Mouse (Mus musculus): ENCODE data around the gene Ppp1r12b. TPM values are rescaled to one million over a fixed set of nuclear protein-coding genes. Genes with fewer than 3 reads are reported as not detected.
A peak's percentile ranks its signal among the peaks of the same experiment; 100 is the strongest.

Gene Ppp1r12b
- 7.8 and 17.8 TPM in 2 replicates for polyA plus RNA-seq (2011; ENCODE audit: insufficient read depth, insufficient read length, low replicate concordance, missing spikeins)

- H3K27ac ChIP-seq (ENCODE audit: control insufficient read depth, insufficient read depth, low read depth, low read length, poor library complexity), result peak within 1 kb of the TSS; percentile 61
- under 1% methylated on average over 39 of the region's 39 CpGs for WGBS
- TF ChIP-seq CTCF (IDR thresholded peaks at IDR 0.05; ENCODE audit: control insufficient read depth, insufficient read depth, low read length), result peak; percentile 22; the same call in 1 of the 2 replicates
- TF ChIP-seq POLR2A (IDR thresholded peaks at IDR 0.05; ENCODE audit: borderline replicate concordance, control insufficient read depth, low read depth, low read length), result peak; percentile 92
- no peaks in the 10 kb centered on the region for H3K4me1 ChIP-seq (ENCODE audit: control insufficient read depth, insufficient read depth, low read length)
- H3K4me3 ChIP-seq (replicated peaks; ENCODE audit: control insufficient read depth, low read depth, low read length), result peak within 1 kb of the TSS; percentile 94
Observed at GRCm38 (mm10) chr1:134955637-134956176, at the start of gene Ppp1r12b. Gene Ppp1r12b (minus strand): TSS chr1:134955942.

DNA sequence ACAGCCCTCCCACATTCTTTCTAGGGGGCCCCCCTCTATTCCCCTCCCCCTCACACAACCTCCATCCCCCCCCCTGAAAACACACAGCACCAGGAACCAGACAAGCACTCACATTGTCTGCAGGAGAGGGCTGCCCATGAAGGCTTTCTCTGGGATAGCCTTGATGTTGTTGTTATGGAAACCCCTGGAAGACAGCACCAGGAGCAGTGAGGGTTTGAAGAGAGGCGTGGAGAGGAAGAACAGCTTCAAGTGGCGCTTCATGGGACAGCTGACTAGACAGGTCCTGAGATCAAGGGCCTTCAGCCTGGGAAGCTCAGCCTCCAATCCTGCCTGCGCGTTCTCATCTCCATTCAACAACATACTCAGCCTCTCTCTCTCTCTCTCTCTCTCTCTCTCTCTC, 47.6 kb upstream of the Ppp1r12b start:
- no peaks in the 10 kb centered on the region for H3K4me1 ChIP-seq (ENCODE audit: control insufficient read depth, insufficient read depth, low read length)
- WGBS, result 74% methylated on average over 4 of the region's 4 CpGs
- H3K27ac ChIP-seq (ENCODE audit: control insufficient read depth, insufficient read depth, low read depth, low read length, poor library complexity), result no peak overlapping the region
- H3K4me3 ChIP-seq (replicated peaks; ENCODE audit: control insufficient read depth, low read depth, low read length), result no peak overlapping the region
- no peak for TF ChIP-seq CTCF (IDR thresholded peaks at IDR 0.05; ENCODE audit: control insufficient read depth, insufficient read depth, low read length)
- no peak for TF ChIP-seq POLR2A (IDR thresholded peaks at IDR 0.05; ENCODE audit: borderline replicate concordance, control insufficient read depth, low read depth, low read length)

GRCm38 (mm10) chr1:135000527-135000926, 44.8 kb upstream of the Ppp1r12b start:
- TF ChIP-seq CTCF (IDR thresholded peaks at IDR 0.05; ENCODE audit: control insufficient read depth, insufficient read depth, low read length), result no peak
- TF ChIP-seq POLR2A (IDR thresholded peaks at IDR 0.05; ENCODE audit: borderline replicate concordance, control insufficient read depth, low read depth, low read length), result no peak
- 45% methylated on average over 9 of the region's 9 CpGs for WGBS
- Histone ChIP-seq H3K4me1 (ENCODE audit: control insufficient read depth, insufficient read depth, low read length) (no peaks in the 10 kb centered on the region), H3K4me3 (replicated peaks; ENCODE audit: control insufficient read depth, low read depth, low read length) (no peak overlapping the region), H3K27ac (ENCODE audit: control insufficient read depth, insufficient read depth, low read depth, low read length, poor library complexity) (no peak overlapping the region)

GRCm38 (mm10) chr1:134998231-134998630, 42.5 kb upstream of the Ppp1r12b start:
- Histone ChIP-seq H3K4me3 (replicated peaks; ENCODE audit: control insufficient read depth, low read depth, low read length) (no peak overlapping the region), H3K4me1 (ENCODE audit: control insufficient read depth, insufficient read depth, low read length) (no peaks in the 10 kb centered on the region), H3K27ac (ENCODE audit: control insufficient read depth, insufficient read depth, low read depth, low read length, poor library complexity) (no peak overlapping the region)
- TF ChIP-seq POLR2A (IDR thresholded peaks at IDR 0.05; ENCODE audit: borderline replicate concordance, control insufficient read depth, low read depth, low read length) (no peak), CTCF (IDR thresholded peaks at IDR 0.05; ENCODE audit: control insufficient read depth, insufficient read depth, low read length) (no peak)
- WGBS, result 77% methylated on average over 8 of the region's 8 CpGs

DNA sequence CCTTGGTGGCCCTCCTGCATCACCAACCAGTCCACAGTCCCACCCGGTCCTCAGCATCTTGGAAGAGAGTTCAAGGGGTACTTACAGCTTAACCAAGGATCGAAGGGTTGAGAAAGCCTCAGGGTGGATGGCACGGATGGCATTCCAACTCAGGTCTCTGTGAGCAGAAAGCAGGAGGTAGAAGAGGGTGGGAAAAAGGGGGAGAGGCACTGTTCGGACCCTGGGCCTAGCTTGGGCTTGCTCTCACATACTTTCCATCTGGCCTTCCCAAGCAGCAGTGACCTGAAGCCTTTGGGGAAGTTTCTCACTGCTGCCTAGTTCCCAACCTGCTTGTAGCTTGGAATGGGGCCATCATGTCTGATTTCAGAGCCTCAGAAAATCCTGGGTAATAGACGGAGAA, 41.8 kb upstream of the Ppp1r12b start:
- TF ChIP-seq CTCF (IDR thresholded peaks at IDR 0.05; ENCODE audit: control insufficient read depth, insufficient read depth, low read length) (no peak), POLR2A (IDR thresholded peaks at IDR 0.05; ENCODE audit: borderline replicate concordance, control insufficient read depth, low read depth, low read length) (no peak)
- WGBS, result 70% methylated on average over 5 of the region's 5 CpGs
- Histone ChIP-seq H3K4me1 (ENCODE audit: control insufficient read depth, insufficient read depth, low read length) (no peaks in the 10 kb centered on the region), H3K27ac (ENCODE audit: control insufficient read depth, insufficient read depth, low read depth, low read length, poor library complexity) (no peak overlapping the region), H3K4me3 (replicated peaks; ENCODE audit: control insufficient read depth, low read depth, low read length) (no peak overlapping the region)

DNA sequence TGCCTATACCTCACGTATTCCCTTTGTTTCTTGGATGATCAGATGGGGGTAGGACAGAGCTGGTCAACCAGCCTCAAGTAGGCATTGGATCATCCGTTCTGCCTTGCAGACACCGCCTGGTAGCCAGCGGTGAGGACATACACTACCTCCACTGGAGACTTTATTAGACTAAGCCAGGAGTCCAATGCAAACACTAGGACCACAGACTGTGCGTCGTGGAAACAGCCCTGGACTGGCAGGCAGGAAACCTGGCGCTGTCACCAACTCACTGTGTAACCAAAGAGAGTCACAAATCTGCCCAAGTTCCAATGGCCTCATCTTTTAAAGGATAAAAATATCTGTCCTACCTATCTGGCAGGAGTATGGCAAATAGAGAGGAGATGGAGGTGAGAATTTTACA, 40.7 kb upstream of the Ppp1r12b start:
- 79% methylated on average over 7 of the region's 7 CpGs for WGBS

GRCm38 (mm10) chr1:134995954-134996353, 40.2 kb upstream of the Ppp1r12b start:
- no peak overlapping the region for H3K4me3 ChIP-seq (replicated peaks; ENCODE audit: control insufficient read depth, low read depth, low read length)
- 50% methylated on average over 1 of the region's 1 CpGs for whole genome bisulfite sequencing
- H3K27ac ChIP-seq (ENCODE audit: control insufficient read depth, insufficient read depth, low read depth, low read length, poor library complexity), result no peak overlapping the region
- no peaks in the 10 kb centered on the region for H3K4me1 ChIP-seq (ENCODE audit: control insufficient read depth, insufficient read depth, low read length)
- TF ChIP-seq POLR2A (IDR thresholded peaks at IDR 0.05; ENCODE audit: borderline replicate concordance, control insufficient read depth, low read depth, low read length) (no peak), CTCF (IDR thresholded peaks at IDR 0.05; ENCODE audit: control insufficient read depth, insufficient read depth, low read length) (no peak)

More for the DNA sequence above, 40.7 kb upstream of the Ppp1r12b start:
- Histone ChIP-seq H3K4me1 (ENCODE audit: control insufficient read depth, insufficient read depth, low read length) (no peaks in the 10 kb centered on the region), H3K4me3 (replicated peaks; ENCODE audit: control insufficient read depth, low read depth, low read length) (no peak overlapping the region), H3K27ac (ENCODE audit: control insufficient read depth, insufficient read depth, low read depth, low read length, poor library complexity) (no peak overlapping the region)
- TF ChIP-seq POLR2A (IDR thresholded peaks at IDR 0.05; ENCODE audit: borderline replicate concordance, control insufficient read depth, low read depth, low read length) (no peak), CTCF (IDR thresholded peaks at IDR 0.05; ENCODE audit: control insufficient read depth, insufficient read depth, low read length) (no peak)

DNA sequence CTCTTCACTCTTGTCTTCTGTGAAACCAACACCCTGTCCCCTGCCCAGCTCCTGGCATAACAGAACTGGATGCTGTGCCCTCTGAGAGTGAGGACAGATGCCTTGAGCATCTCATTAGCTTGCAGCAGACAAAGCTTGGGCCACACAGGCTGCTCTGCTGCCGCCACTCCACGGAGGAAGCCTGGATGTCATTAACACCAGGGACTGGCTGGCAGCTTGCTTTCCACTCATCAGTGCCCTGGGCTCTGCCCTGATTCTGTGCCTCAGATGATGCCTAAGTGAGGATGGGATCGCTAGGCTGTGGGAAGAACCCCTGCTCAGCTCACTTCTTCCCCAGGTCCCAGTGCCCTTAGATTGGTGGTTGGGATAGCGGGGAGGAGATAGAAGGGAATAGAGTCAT, 39.7 kb upstream of the Ppp1r12b start:
- 84% methylated on average over 4 of the region's 4 CpGs for WGBS
- no peak overlapping the region for H3K27ac ChIP-seq (ENCODE audit: control insufficient read depth, insufficient read depth, low read depth, low read length, poor library complexity)
- H3K4me3 ChIP-seq (replicated peaks; ENCODE audit: control insufficient read depth, low read depth, low read length), result no peak overlapping the region
- H3K4me1 ChIP-seq (ENCODE audit: control insufficient read depth, insufficient read depth, low read length), result no peaks in the 10 kb centered on the region
- TF ChIP-seq CTCF (IDR thresholded peaks at IDR 0.05; ENCODE audit: control insufficient read depth, insufficient read depth, low read length), result no peak
- TF ChIP-seq POLR2A (IDR thresholded peaks at IDR 0.05; ENCODE audit: borderline replicate concordance, control insufficient read depth, low read depth, low read length), result no peak

- Histone ChIP-seq H3K4me1 (ENCODE audit: control insufficient read depth, insufficient read depth, low read length) (no peaks in the 10 kb centered on the region), H3K27ac (ENCODE audit: control insufficient read depth, insufficient read depth, low read depth, low read length, poor library complexity) (no peak overlapping the region), H3K4me3 (replicated peaks; ENCODE audit: control insufficient read depth, low read depth, low read length) (no peak overlapping the region)
- TF ChIP-seq POLR2A (IDR thresholded peaks at IDR 0.05; ENCODE audit: borderline replicate concordance, control insufficient read depth, low read depth, low read length) (no peak), CTCF (IDR thresholded peaks at IDR 0.05; ENCODE audit: control insufficient read depth, insufficient read depth, low read length) (no peak)
- WGBS, result 74% methylated on average over 3 of the region's 3 CpGs
Observed at GRCm38 (mm10) chr1:134994739-134995138, 39.0 kb upstream of the Ppp1r12b start.

Data from bone marrow, adult 2 months (tissue).